Mouse (Mus musculus) midbrain, postnatal 0 days (tissue): ENCODE results near the gene Btg3. TPM values are rescaled to one million over a fixed set of nuclear protein-coding genes. Genes with fewer than 3 reads are reported as not detected.

Source experiments
- ATAC-seq: fragments of 200-750 bp; cut with Nextera tagmentation; 2 replicates; pipeline ENCODE4 v1.8.0; 2017; ENCODE audit warnings: moderate number of reproducible peaks, mild to moderate bottlenecking, moderate TSS enrichment, moderate library complexity; ENCODE audit not compliant: low FRiP score
- DNase-seq: peaks from one replicate; pipeline ENCODE4 v3.0.0-alpha.2; 2015; ENCODE audit warnings: low spot score
- H3K27ac ChIP-seq: fragments of 300-500 bp; sonication (generic); 2 replicates; pipeline ENCODE4 v1.5.1; 2014; ENCODE audit warnings: low read depth, mild to moderate bottlenecking, low read length, mixed read lengths
- H3K27me3 ChIP-seq: fragments of 300-500 bp; sonication (generic); 2 replicates; pipeline ENCODE4 v1.6.1; 2014; ENCODE audit warnings: low read length, control low read depth, mixed read lengths; ENCODE audit not compliant: insufficient read depth
- H3K36me3 ChIP-seq: fragments of 300-500 bp; sonication (generic); 2 replicates; pipeline ENCODE4 v1.6.1; 2014; ENCODE audit warnings: low read length, control low read depth, mixed read lengths; ENCODE audit not compliant: insufficient read depth
- H3K4me1 ChIP-seq: fragments of 300-500 bp; sonication (generic); 2 replicates; pipeline ENCODE4 v1.6.1; 2014; ENCODE audit warnings: mild to moderate bottlenecking, control low read depth, antibody characterized with exemption, low read length, mixed read lengths; ENCODE audit not compliant: insufficient read depth
- H3K4me2 ChIP-seq: fragments of 300-500 bp; sonication (generic); 2 replicates; pipeline ENCODE4 v1.6.1; 2014; ENCODE audit warnings: low read depth, mild to moderate bottlenecking, low read length, mixed read lengths; ENCODE audit not compliant: poor library complexity, severe bottlenecking
- H3K4me3 ChIP-seq: fragments of 300-500 bp; sonication (generic); 2 replicates; pipeline ENCODE4 v1.5.1; 2014; ENCODE audit warnings: low read depth, mild to moderate bottlenecking, low read length, moderate library complexity
- H3K9ac ChIP-seq: fragments of 300-500 bp; sonication (generic); replicated peaks from 2 replicates; pipeline ENCODE4 v1.6.1; 2014; ENCODE audit warnings: mild to moderate bottlenecking, low read length, moderate library complexity, mixed read lengths; ENCODE audit not compliant: poor library complexity, severe bottlenecking
- H3K9me3 ChIP-seq: fragments of 300-500 bp; sonication (generic); 2 replicates; pipeline ENCODE4 v1.6.1; 2016; ENCODE audit warnings: low read length, control low read depth
- CTCF ChIP-seq: IDR thresholded peaks from 2 replicates; pipeline ENCODE4 v1.5.1; 2016; ENCODE audit warnings: antibody characterized with exemption, mild to moderate bottlenecking
- WGBS: fragments of 180-500 bp; shearing (Covaris S2); extraction: QIAGEN DNeasy Blood & Tissue Kit; methylation state at CpG from one replicate; pipeline ENCODE4 v1.1.7; 2014; 5-methylcytosine and 5-hydroxymethylcytosine counted together
- polyA plus RNA-seq: library from polyadenylated mRNA; unstranded; fragments of >200 nt; fragmentation: Nextera tagmentation; extraction: Ambion mirVana; gene quantifications from 2 replicates; pipeline ENCODE4 v1.2.1, GENCODE M21; 2015
- total RNA-seq: library from RNA; depleted of rRNA; stranded (reverse); fragments of >200 nt; gene quantifications from 2 replicates; pipeline ENCODE4 v1.2.3, GENCODE M21; 2014; rRNA removed

The Btg3 gene
- total and polyA plus RNA-seq, 2 experiments from 2014 or later, result 10.2 to 19.8 TPM

- no peak overlapping the region for H3K27ac ChIP-seq
- no peak overlapping the region for H3K4me3 ChIP-seq
- H3K9ac ChIP-seq, result no peak overlapping the region
- H3K36me3 ChIP-seq, result no peaks in the 10 kb centered on the region
- 94% methylated on average over 1 of the region's 1 CpGs for WGBS
- DNase-seq (no peak), ATAC-seq (no peak)
- TF ChIP-seq CTCF, result no peak
- H3K4me2 ChIP-seq, result no peak overlapping the region
- H3K4me1 ChIP-seq, result no peaks in the 10 kb centered on the region
- H3K9me3 ChIP-seq, result no peaks in the 10 kb centered on the region
- H3K27me3 ChIP-seq, result no peaks in the 10 kb centered on the region
Observed at GRCm38 (mm10) chr16:78294051-78294450, 82.9 kb downstream of the Btg3 start.

GRCm38 (mm10) chr16:78283231-78283630 is 93.8 kb downstream of the Btg3 start:
- H3K4me3 ChIP-seq, result no peak overlapping the region
- WGBS, result 82% methylated on average over 5 of the region's 5 CpGs
- no peak for TF ChIP-seq CTCF
- ATAC-seq (no peak), DNase-seq (no peak)
- H3K27me3 ChIP-seq, result no peaks in the 10 kb centered on the region
- H3K27ac ChIP-seq, result no peak overlapping the region
- no peak overlapping the region for H3K9ac ChIP-seq
- H3K9me3 ChIP-seq, result no peaks in the 10 kb centered on the region
- no peaks in the 10 kb centered on the region for H3K4me1 ChIP-seq
- H3K4me2 ChIP-seq, result no peak overlapping the region
- H3K36me3 ChIP-seq, result no peaks in the 10 kb centered on the region

Other genes starting within 250 kb of the Btg3 start
- 346 and 458 TPM in 2 replicates for gene Cxadr, start 75.7 kb downstream of the Btg3 start, total RNA-seq
- gene Cxadr, start 75.7 kb downstream of the Btg3 start, polyA plus RNA-seq, result 167 and 178 TPM in 2 replicates
- gene D16Ertd472e, start 199.5 kb upstream of the Btg3 start, total RNA-seq, result 5.7 and 7.1 TPM in 2 replicates
- gene D16Ertd472e, start 199.5 kb upstream of the Btg3 start, polyA plus RNA-seq, result 3.4 and 5.6 TPM in 2 replicates